Mouse (Mus musculus) forebrain, embryonic 16.5 days (tissue): ENCODE data around the gene AI413582. TPM values are rescaled to one million over a fixed set of nuclear protein-coding genes. Genes with fewer than 3 reads are reported as not detected.

ENCODE experiments used
- ATAC-seq: fragments of 200-750 bp; cut with Nextera tagmentation; 2 replicates; pipeline ENCODE4 v1.8.0; 2017; ENCODE audit warnings: mild to moderate bottlenecking, moderate library complexity
- H3K27ac ChIP-seq: fragments of 300-500 bp; sonication (generic); 2 replicates; pipeline ENCODE4 v1.5.1; 2014; ENCODE audit warnings: low read length, control low read depth
- H3K27me3 ChIP-seq: fragments of 300-500 bp; sonication (generic); replicated peaks from 2 replicates; pipeline ENCODE4 v1.6.1; 2014; ENCODE audit warnings: low read length; ENCODE audit not compliant: control insufficient read depth, insufficient read depth
- H3K36me3 ChIP-seq: fragments of 300-500 bp; sonication (generic); 2 replicates; pipeline ENCODE4 v1.6.1; 2014; ENCODE audit not compliant: control insufficient read depth, insufficient read depth
- H3K4me1 ChIP-seq: fragments of 300-500 bp; sonication (generic); replicated peaks from 2 replicates; pipeline ENCODE4 v1.6.1; 2014; ENCODE audit warnings: low read length; ENCODE audit not compliant: control insufficient read depth, insufficient read depth
- H3K4me2 ChIP-seq: fragments of 300-500 bp; sonication (generic); 2 replicates; pipeline ENCODE4 v1.6.1; 2014; ENCODE audit warnings: mild to moderate bottlenecking, low read length, control low read depth
- H3K4me3 ChIP-seq: fragments of 300-500 bp; sonication (generic); replicated peaks from 2 replicates; pipeline ENCODE4 v1.5.1; 2014; ENCODE audit warnings: mild to moderate bottlenecking, low read length, control low read depth
- H3K9ac ChIP-seq: fragments of 300-500 bp; sonication (generic); replicated peaks from 2 replicates; pipeline ENCODE4 v1.6.1; 2014; ENCODE audit warnings: low read depth, low read length, control low read depth
- H3K9me3 ChIP-seq: fragments of 300-500 bp; sonication (generic); 2 replicates; pipeline ENCODE4 v1.6.1; 2016; ENCODE audit warnings: low read length; ENCODE audit not compliant: control insufficient read depth
- WGBS: fragments of 180-500 bp; shearing (Covaris S2); extraction: QIAGEN DNeasy Blood & Tissue Kit; methylation state at CpG from one replicate; pipeline ENCODE4 v1.1.7; 2014; 5-methylcytosine and 5-hydroxymethylcytosine counted together
- polyA plus RNA-seq: library from polyadenylated mRNA; unstranded; fragments of >200 nt; fragmentation: Nextera tagmentation; extraction: Ambion mirVana; gene quantifications from 2 replicates; pipeline ENCODE4 v1.2.1, GENCODE M21; 2015

The AI413582 gene
- polyA plus RNA-seq, 1 experiment from 2014 or later, result 49.8 TPM

- H3K4me3 ChIP-seq, result no peak overlapping the region
- WGBS, result 82% methylated on average over 5 of the region's 5 CpGs
- peaks cover 21% of the 10 kb centered on the region for H3K4me1 ChIP-seq
These were observed 2.7 kb upstream of the AI413582 start for GRCm38 (mm10) chr17:27568228-27568627.

GRCm38 (mm10) chr17:27565942-27566267 is 349 bp upstream of the AI413582 start:
- WGBS, result under 1% methylated on average over 13 of the region's 13 CpGs
- H3K27ac ChIP-seq, result no peak overlapping the region
- H3K4me1 ChIP-seq, result peaks cover 21% of the 10 kb centered on the region
- no peaks in the 10 kb centered on the region for H3K27me3 ChIP-seq
- H3K36me3 ChIP-seq, result no peaks in the 10 kb centered on the region
- ATAC-seq, result peak; percentile 45; the same call in 1 of the 2 replicates
- peak overlapping the region; percentile 91 for H3K4me2 ChIP-seq
- H3K9ac ChIP-seq, result peak overlapping the region; percentile 82
- no peaks in the 10 kb centered on the region for H3K9me3 ChIP-seq
- peak overlapping the region; percentile 75 for H3K4me3 ChIP-seq

More at GRCm38 (mm10) chr17:27568228-27568627, 2.7 kb upstream of the AI413582 start:
- Histone ChIP-seq H3K9me3 (no peaks in the 10 kb centered on the region), H3K27ac (no peak overlapping the region), H3K9ac (no peak overlapping the region), H3K36me3 (no peaks in the 10 kb centered on the region), H3K4me2 (no peak overlapping the region), H3K27me3 (no peaks in the 10 kb centered on the region)
- no peak for ATAC-seq

- H3K27ac ChIP-seq, result no peak overlapping the region
- H3K4me1 ChIP-seq, result peaks cover 21% of the 10 kb centered on the region
- peak overlapping the region; percentile 75 for H3K4me3 ChIP-seq
- H3K36me3 ChIP-seq, result no peaks in the 10 kb centered on the region
- ATAC-seq, result no peak
- 17% methylated on average over 19 of the region's 20 CpGs for WGBS
- H3K9me3 ChIP-seq, result no peaks in the 10 kb centered on the region
- no peaks in the 10 kb centered on the region for H3K27me3 ChIP-seq
- peak overlapping the region; percentile 82 for H3K9ac ChIP-seq
- H3K4me2 ChIP-seq, result peak overlapping the region; percentile 91
These were observed 979 bp downstream of the AI413582 start for GRCm38 (mm10) chr17:27564391-27565162.

DNA sequence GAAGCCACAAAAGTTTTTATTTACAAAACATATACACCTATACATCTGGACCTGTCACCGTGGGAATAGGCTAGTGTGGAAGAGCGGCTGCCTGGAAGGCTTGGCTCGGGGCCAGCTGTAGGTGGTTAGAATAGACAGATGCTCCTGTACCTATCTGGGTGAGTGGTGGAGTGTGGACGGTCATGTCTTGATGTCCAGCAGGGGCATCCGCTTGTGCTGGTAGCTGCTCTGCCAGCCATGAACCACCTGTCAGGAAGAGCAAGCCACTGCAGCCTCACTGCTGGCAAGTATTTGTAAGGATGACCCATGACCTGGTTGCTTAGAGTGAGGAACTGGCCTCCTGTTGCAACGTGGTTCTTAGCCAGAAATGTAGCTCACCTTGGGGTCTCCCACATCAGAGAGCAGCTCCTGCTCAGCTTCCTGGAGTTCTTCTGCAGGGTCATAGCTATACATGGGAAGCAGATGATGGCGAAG is 1.7 kb downstream of the AI413582 start:
- no peak overlapping the region for H3K27ac ChIP-seq
- H3K4me3 ChIP-seq, result no peak overlapping the region
- H3K9me3 ChIP-seq, result no peaks in the 10 kb centered on the region
- 52% methylated on average over 7 of the region's 7 CpGs for WGBS
- no peak overlapping the region for H3K4me2 ChIP-seq
- H3K4me1 ChIP-seq, result peaks cover 25% of the 10 kb centered on the region
- H3K27me3 ChIP-seq, result no peaks in the 10 kb centered on the region
- no peaks in the 10 kb centered on the region for H3K36me3 ChIP-seq
- H3K9ac ChIP-seq, result no peak overlapping the region
- ATAC-seq, result no peak

- no peak overlapping the region for H3K4me2 ChIP-seq
- H3K9me3 ChIP-seq, result no peaks in the 10 kb centered on the region
- WGBS, result 59% methylated on average over 9 of the region's 11 CpGs
- H3K4me1 ChIP-seq, result peaks cover 40% of the 10 kb centered on the region
- no peak overlapping the region for H3K4me3 ChIP-seq
- no peaks in the 10 kb centered on the region for H3K36me3 ChIP-seq
- no peak for ATAC-seq
- H3K27ac ChIP-seq, result no peak overlapping the region
- H3K27me3 ChIP-seq, result no peaks in the 10 kb centered on the region
- no peak overlapping the region for H3K9ac ChIP-seq
These were observed 3.6 kb downstream of the AI413582 start for GRCm38 (mm10) chr17:27561809-27562526.

- WGBS, result 90% methylated on average over 13 of the region's 13 CpGs
- H3K4me2 ChIP-seq, result no peak overlapping the region
- ATAC-seq, result no peak
- H3K4me3 ChIP-seq, result no peak overlapping the region
- H3K27me3 ChIP-seq, result no peaks in the 10 kb centered on the region
- H3K27ac ChIP-seq, result no peak overlapping the region
- no peaks in the 10 kb centered on the region for H3K9me3 ChIP-seq
- no peak overlapping the region for H3K9ac ChIP-seq
- peaks cover 35% of the 10 kb centered on the region for H3K4me1 ChIP-seq
- no peaks in the 10 kb centered on the region for H3K36me3 ChIP-seq
These were observed 4.6 kb downstream of the AI413582 start for GRCm38 (mm10) chr17:27560926-27561480.

- H3K27ac ChIP-seq, result no peak overlapping the region
- no peak overlapping the region for H3K9ac ChIP-seq
- H3K4me2 ChIP-seq, result no peak overlapping the region
- H3K4me3 ChIP-seq, result no peak overlapping the region
- H3K9me3 ChIP-seq, result no peaks in the 10 kb centered on the region
- no peak for ATAC-seq
- no peaks in the 10 kb centered on the region for H3K36me3 ChIP-seq
- whole genome bisulfite sequencing, result 77% methylated on average over 12 of the region's 12 CpGs
- peaks cover 35% of the 10 kb centered on the region for H3K4me1 ChIP-seq
- no peaks in the 10 kb centered on the region for H3K27me3 ChIP-seq
These were observed 6.0 kb downstream of the AI413582 start for GRCm38 (mm10) chr17:27559596-27559995.

DNA sequence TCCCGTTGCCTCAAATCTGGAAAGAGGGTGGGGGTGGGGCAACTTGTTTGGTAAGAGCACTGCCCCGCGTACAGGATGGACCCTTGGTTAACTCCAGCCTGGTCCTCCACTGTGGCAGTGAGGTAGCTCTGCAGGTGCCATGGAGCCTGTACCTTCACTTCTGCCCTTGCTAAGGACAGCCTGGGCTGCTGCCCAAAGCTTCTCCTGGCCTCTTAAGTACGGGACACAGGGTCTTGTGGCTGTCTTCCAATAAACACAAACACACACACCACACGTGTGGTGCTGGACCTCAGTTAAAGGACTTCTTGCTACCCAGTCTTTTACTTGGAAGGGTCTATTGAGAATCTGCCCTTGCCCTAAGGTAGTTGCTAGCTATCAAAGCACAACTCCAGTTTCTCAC is 6.7 kb downstream of the AI413582 start:
- 10% methylated on average over 5 of the region's 5 CpGs for WGBS
- H3K4me3 ChIP-seq, result no peak overlapping the region
- peaks cover 32% of the 10 kb centered on the region for H3K4me1 ChIP-seq
- no peak for ATAC-seq
- H3K36me3 ChIP-seq, result no peaks in the 10 kb centered on the region
- H3K4me2 ChIP-seq, result no peak overlapping the region; the same call in 1 of the 2 replicates
- H3K9me3 ChIP-seq, result no peaks in the 10 kb centered on the region
- H3K27ac ChIP-seq, result no peak overlapping the region
- 0 out of 2 replicates have a peak overlapping the region, but pooled peaks have one; percentile 32 for H3K9ac ChIP-seq
- no peaks in the 10 kb centered on the region for H3K27me3 ChIP-seq

- Histone ChIP-seq H3K9ac (peak overlapping the region; percentile 93), H3K36me3 (no peaks in the 10 kb centered on the region), H3K4me1 (peaks cover 32% of the 10 kb centered on the region), H3K27ac (peak overlapping the region; percentile 27; the same call in 1 of the 2 replicates), H3K9me3 (no peaks in the 10 kb centered on the region), H3K4me2 (peak overlapping the region; percentile 81), H3K27me3 (no peaks in the 10 kb centered on the region), H3K4me3 (peak overlapping the region; percentile 81)
- no peak for ATAC-seq
- WGBS, result 2% methylated on average over 14 of the region's 14 CpGs
These were observed 7.5 kb downstream of the AI413582 start for GRCm38 (mm10) chr17:27557927-27558661.
